12 mouse cellular contexts compared by ENCODE assay signal in genomic region chr2:26285804-26286203, GRCm38 (mm10). TPM values are rescaled to one million over a fixed set of nuclear protein-coding genes. Genes with fewer than 3 reads are reported as not detected.
A peak's percentile ranks its signal among the peaks of the same experiment; 100 is the strongest.
DNase-seq lines count a peak whose midpoint lies in the region; ATAC-seq and TF ChIP-seq lines count a peak whose summit lies in the region.
"Had no signal": no experiment of that assay in that cellular context is flagged by ENCODE, and none has a peak within 500 bp of the region (broad histone marks: within the 10 kb centered on the region; RNA-seq: fewer than 3 reads in every experiment).

No protein-coding gene starts in this region.

- peaks cover 6% of the 10 kb centered on the region for H3K27me3 ChIP-seq in heart, embryonic 10.5 days (ENCODE audit: insufficient read depth, poor library complexity, severe bottlenecking)
- no peaks in the 10 kb centered on the region for H3K27me3 ChIP-seq in midbrain, embryonic 14.5 days (ENCODE audit: control insufficient read depth, insufficient read depth, low read length)
- H3K27me3 ChIP-seq in midbrain, embryonic 10.5 days (ENCODE audit: low read depth, poor library complexity, severe bottlenecking) = no peaks in the 10 kb centered on the region
- H3K27me3 ChIP-seq in neural tube, embryonic 13.5 days = no peaks in the 10 kb centered on the region; the same call in 1 of the 2 replicates
- H3K27me3 ChIP-seq in intestine, postnatal 0 days (replicated peaks; ENCODE audit: control insufficient read depth, insufficient read depth, low read length) = no peaks in the 10 kb centered on the region
- H3K27me3 ChIP-seq: liver, embryonic 15.5 days had no signal

- no peak for ATAC-seq in midbrain, embryonic 14.5 days (ENCODE audit: low FRiP score, low TSS enrichment)
- peak; percentile 90 for ATAC-seq in neural tube, embryonic 13.5 days (ENCODE audit: low read depth)
- no peak for ATAC-seq in intestine, postnatal 0 days

- H3K9ac ChIP-seq in midbrain, embryonic 14.5 days (replicated peaks; ENCODE audit: low read length) = no peak overlapping the region
- 0 out of 2 replicates have a peak overlapping the region, but pooled peaks have one; percentile 14 for H3K9ac ChIP-seq in neural tube, embryonic 13.5 days
- no peak overlapping the region for H3K9ac ChIP-seq in intestine, postnatal 0 days (ENCODE audit: low read depth, low read length)
- H3K9ac ChIP-seq: liver, embryonic 15.5 days had no signal

- intact Hi-C loops in heart, postnatal 14 days (cut with DNase I) = no loop called here

- no peak overlapping the region for H3K4me2 ChIP-seq in midbrain, embryonic 14.5 days (ENCODE audit: low read length)
- H3K4me2 ChIP-seq in neural tube, embryonic 13.5 days = no peak overlapping the region
- no peak overlapping the region for H3K4me2 ChIP-seq in intestine, postnatal 0 days (replicated peaks; ENCODE audit: low read depth)
- H3K4me2 ChIP-seq: liver, embryonic 15.5 days had no signal

- peaks cover 22% of the 10 kb centered on the region for H3K4me1 ChIP-seq in heart, embryonic 10.5 days
- H3K4me1 ChIP-seq in midbrain, embryonic 14.5 days (ENCODE audit: control insufficient read depth, insufficient read depth, low read length) = no peaks in the 10 kb centered on the region
- H3K4me1 ChIP-seq in midbrain, embryonic 10.5 days = peaks cover 3% of the 10 kb centered on the region; the same call in 1 of the 2 replicates
- peaks cover 11% of the 10 kb centered on the region for H3K4me1 ChIP-seq in neural tube, embryonic 13.5 days (replicated peaks)
- H3K4me1 ChIP-seq in intestine, postnatal 0 days (replicated peaks; ENCODE audit: control insufficient read depth, insufficient read depth, low read length) = no peaks in the 10 kb centered on the region
- H3K4me1 ChIP-seq: liver, embryonic 15.5 days had no signal

- TF ChIP-seq CTCF in intestine, postnatal 0 days (IDR thresholded peaks at IDR 0.05; ENCODE audit: low read depth) = no peak

- 70% methylated on average over 7 of the region's 7 CpGs for WGBS in heart, embryonic 10.5 days
- 68% methylated on average over 7 of the region's 7 CpGs for WGBS in midbrain, embryonic 14.5 days
- WGBS in midbrain, embryonic 10.5 days = 81% methylated on average over 7 of the region's 7 CpGs
- 39% methylated on average over 7 of the region's 7 CpGs for WGBS in neural tube, embryonic 13.5 days
- WGBS in intestine, postnatal 0 days = 57% methylated on average over 7 of the region's 7 CpGs

- H3K36me3 ChIP-seq in heart, embryonic 10.5 days = no peaks in the 10 kb centered on the region
- H3K36me3 ChIP-seq in midbrain, embryonic 14.5 days (ENCODE audit: control insufficient read depth, insufficient read depth, low read length) = no peaks in the 10 kb centered on the region
- no peaks in the 10 kb centered on the region for H3K36me3 ChIP-seq in midbrain, embryonic 10.5 days
- H3K36me3 ChIP-seq in neural tube, embryonic 13.5 days = no peaks in the 10 kb centered on the region
- H3K36me3 ChIP-seq in intestine, postnatal 0 days (ENCODE audit: control insufficient read depth, insufficient read depth) = no peaks in the 10 kb centered on the region
- H3K36me3 ChIP-seq: liver, embryonic 15.5 days had no signal

- peak; percentile 53 for DNase-seq in adrenal gland, postnatal 14 days
- DNase-seq in adrenal gland, adult 18-20 months (ENCODE audit: low spot score in 2 of 2) = no peak
- peak; percentile 31 to 54 for DNase-seq in heart, postnatal 14 days
- DNase-seq in heart, embryonic 10.5 days (ENCODE audit: low spot score) = no peak
- DNase-seq in midbrain, embryonic 14.5 days = peak; percentile 45
- no peak for DNase-seq in midbrain, embryonic 10.5 days (ENCODE audit: low spot score)
- DNase-seq: cerebellum, adult 9-11 months; heart, postnatal 36 days had no signal

- no peak overlapping the region for H3K27ac ChIP-seq in heart, embryonic 10.5 days
- H3K27ac ChIP-seq in midbrain, embryonic 14.5 days (replicated peaks; ENCODE audit: low read depth, low read length) = no peak overlapping the region
- H3K27ac ChIP-seq in midbrain, embryonic 10.5 days (replicated peaks) = no peak overlapping the region
- H3K27ac ChIP-seq in neural tube, embryonic 13.5 days (replicated peaks) = peak overlapping the region; percentile 47; the same call in 1 of the 2 replicates
- no peak overlapping the region for H3K27ac ChIP-seq in intestine, postnatal 0 days (ENCODE audit: low read depth, low read length)
- H3K27ac ChIP-seq: liver, embryonic 15.5 days had no signal

- H3K9me3 ChIP-seq in heart, embryonic 10.5 days = no peaks in the 10 kb centered on the region
- no peaks in the 10 kb centered on the region for H3K9me3 ChIP-seq in midbrain, embryonic 14.5 days (ENCODE audit: control insufficient read depth, low read length)
- H3K9me3 ChIP-seq in midbrain, embryonic 10.5 days (replicated peaks) = no peaks in the 10 kb centered on the region
- no peaks in the 10 kb centered on the region for H3K9me3 ChIP-seq in neural tube, embryonic 13.5 days
- no peaks in the 10 kb centered on the region for H3K9me3 ChIP-seq in intestine, postnatal 0 days (ENCODE audit: control insufficient read depth)
- H3K9me3 ChIP-seq: liver, embryonic 15.5 days had no signal

- no peak overlapping the region for H3K4me3 ChIP-seq in heart, embryonic 10.5 days
- H3K4me3 ChIP-seq in midbrain, embryonic 14.5 days (replicated peaks; ENCODE audit: low read depth, low read length) = no peak overlapping the region
- H3K4me3 ChIP-seq in midbrain, embryonic 10.5 days = no peak overlapping the region
- H3K4me3 ChIP-seq in neural tube, embryonic 13.5 days = no peak overlapping the region
- no peak overlapping the region for H3K4me3 ChIP-seq in intestine, postnatal 0 days (ENCODE audit: low read depth, low read length)
- H3K4me3 ChIP-seq: liver, embryonic 15.5 days had no signal

RNA-seq across cellular contexts. Expression of gene Ccdc187, which starts 8.6 kb away (rescaled TPM):
- 1.0 and 1.5 TPM in 2 replicates for total RNA-seq in adrenal gland, postnatal 14 days (2021)
- under 1 TPM; 0.50 to 0.74 TPM for total RNA-seq in adrenal gland, adult 18-20 months (2021)
- total RNA-seq in heart, postnatal 14 days (2021) = under 1 TPM; 0.10 to 0.17 TPM
- polyA plus RNA-seq in heart, embryonic 10.5 days (2016; fragmentation: Nextera tagmentation; extraction: Ambion mirVana) = 0.02 TPM in 1 of 2 replicates, not detected in the other
- 0.11 and 0.20 TPM in 2 replicates for polyA plus RNA-seq in midbrain, embryonic 14.5 days (2014; fragmentation: Nextera tagmentation; extraction: Ambion mirVana)
- polyA plus RNA-seq in midbrain, embryonic 10.5 days (2016; fragmentation: Nextera tagmentation; extraction: Ambion mirVana) = 0.02 and 0.07 TPM in 2 replicates
- 0.06 and 0.08 TPM in 2 replicates for polyA plus RNA-seq in neural tube, embryonic 13.5 days (2015; fragmentation: Nextera tagmentation; extraction: Ambion mirVana)
- polyA plus RNA-seq in intestine, postnatal 0 days (2015; fragmentation: Nextera tagmentation; extraction: Ambion mirVana) = 0.09 and 0.21 TPM in 2 replicates
- polyA plus RNA-seq: neural tube, embryonic 11.5 days had no signal

RNA-seq across cellular contexts. Expression of gene Gpsm1, which starts 29.5 kb away (rescaled TPM):
- total RNA-seq in adrenal gland, postnatal 14 days (2021) = 14.1 TPM in 2 replicates
- 10 to 100 TPM; 10.7 to 14.0 TPM for total RNA-seq in adrenal gland, adult 18-20 months (2021)
- total RNA-seq in heart, postnatal 14 days (2021) = 100 to 1,000 TPM; 200 to 237 TPM
- polyA plus RNA-seq in heart, embryonic 10.5 days (2016; fragmentation: Nextera tagmentation; extraction: Ambion mirVana) = 43.7 and 53.9 TPM in 2 replicates
- 99.4 and 121 TPM in 2 replicates for polyA plus RNA-seq in midbrain, embryonic 14.5 days (2014; fragmentation: Nextera tagmentation; extraction: Ambion mirVana)
- 87.6 and 103 TPM in 2 replicates for polyA plus RNA-seq in midbrain, embryonic 10.5 days (2016; fragmentation: Nextera tagmentation; extraction: Ambion mirVana)
- polyA plus RNA-seq in neural tube, embryonic 13.5 days (2015; fragmentation: Nextera tagmentation; extraction: Ambion mirVana) = 109 and 114 TPM in 2 replicates
- 6.3 and 6.9 TPM in 2 replicates for polyA plus RNA-seq in intestine, postnatal 0 days (2015; fragmentation: Nextera tagmentation; extraction: Ambion mirVana)

RNA-seq across cellular contexts. Expression of gene Qsox2, which starts 48.5 kb away (rescaled TPM):
- total RNA-seq in adrenal gland, postnatal 14 days (2021) = 18.6 and 19.0 TPM in 2 replicates
- 10 to 100 TPM; 16.0 to 17.9 TPM for total RNA-seq in adrenal gland, adult 18-20 months (2021)
- total RNA-seq in heart, postnatal 14 days (2021) = 10 to 100 TPM; 13.8 to 16.1 TPM
- polyA plus RNA-seq in heart, embryonic 10.5 days (2016; fragmentation: Nextera tagmentation; extraction: Ambion mirVana) = 16.5 and 18.8 TPM in 2 replicates
- 11.9 and 15.5 TPM in 2 replicates for polyA plus RNA-seq in midbrain, embryonic 14.5 days (2014; fragmentation: Nextera tagmentation; extraction: Ambion mirVana)
- 21.0 and 21.3 TPM in 2 replicates for polyA plus RNA-seq in midbrain, embryonic 10.5 days (2016; fragmentation: Nextera tagmentation; extraction: Ambion mirVana)
- 13.0 and 13.8 TPM in 2 replicates for polyA plus RNA-seq in neural tube, embryonic 13.5 days (2015; fragmentation: Nextera tagmentation; extraction: Ambion mirVana)
- polyA plus RNA-seq in intestine, postnatal 0 days (2015; fragmentation: Nextera tagmentation; extraction: Ambion mirVana) = 7.0 and 7.5 TPM in 2 replicates

Comparison
In these comparisons a context has a peak if more than half of its experiments do, and no peak if none do; other contexts are left out.
1. DNase-seq: peak in adrenal gland, postnatal 14 days (single experiment), heart, postnatal 14 days (2 of 2) and midbrain, embryonic 14.5 days (single experiment); none in adrenal gland, adult 18-20 months (0 of 2), heart, embryonic 10.5 days (single experiment) and midbrain, embryonic 10.5 days (single experiment).